Mouse (Mus musculus) gastrocnemius, adult 8-10 months (tissue): Measurements from ENCODE around the gene Gata3. TPM values are rescaled to one million over a fixed set of nuclear protein-coding genes. Genes with fewer than 3 reads are reported as not detected.

ENCODE experiments used
- DNase-seq, 2 experiments: peaks; one replicate each; pipeline ENCODE4 v3.0.0; 2022; ENCODE audit warnings: low spot score in 2 of 2
- total RNA-seq, 4 experiments: library from RNA; stranded (reverse); gene quantifications; 2 replicates each; pipeline ENCODE4 v1.2.4; 2022

The Gata3 gene
- total RNA-seq, 4 experiments from 2014 or later = 0.24 to 1.1 (median 0.40) TPM; not detected in 1

GRCm38 (mm10) chr2:9873757-9874156, 16.1 kb downstream of the Gata3 start:
- DNase-seq = no peak

DNA sequence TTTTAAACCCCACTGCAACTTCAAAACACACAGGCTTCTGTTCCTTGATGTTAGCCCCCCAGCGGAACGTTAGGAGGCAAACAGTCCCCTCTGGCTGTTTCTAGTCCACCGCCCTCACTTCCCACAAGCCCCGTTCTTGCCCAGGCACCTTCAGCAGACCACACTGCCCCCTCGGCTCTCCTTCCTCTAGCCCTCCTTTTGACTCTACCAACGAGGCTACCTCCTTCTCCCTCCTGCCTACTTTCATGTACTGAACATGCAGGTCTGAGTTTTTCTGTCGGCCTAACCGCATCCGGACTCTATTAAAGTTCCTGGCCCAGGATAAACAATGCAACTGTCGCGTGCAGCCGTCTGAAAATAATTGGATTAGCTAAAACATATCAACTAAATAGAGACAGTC, 17.2 kb downstream of the Gata3 start:
- no peak for DNase-seq

- no peak for DNase-seq
Measured at GRCm38 (mm10) chr2:9871798-9872197, 18.0 kb downstream of the Gata3 start.

- DNase-seq = no peak
Measured at GRCm38 (mm10) chr2:9871141-9871716, 18.6 kb downstream of the Gata3 start.

- no peak for DNase-seq
Measured at GRCm38 (mm10) chr2:9867092-9867825, 22.6 kb downstream of the Gata3 start.

DNA sequence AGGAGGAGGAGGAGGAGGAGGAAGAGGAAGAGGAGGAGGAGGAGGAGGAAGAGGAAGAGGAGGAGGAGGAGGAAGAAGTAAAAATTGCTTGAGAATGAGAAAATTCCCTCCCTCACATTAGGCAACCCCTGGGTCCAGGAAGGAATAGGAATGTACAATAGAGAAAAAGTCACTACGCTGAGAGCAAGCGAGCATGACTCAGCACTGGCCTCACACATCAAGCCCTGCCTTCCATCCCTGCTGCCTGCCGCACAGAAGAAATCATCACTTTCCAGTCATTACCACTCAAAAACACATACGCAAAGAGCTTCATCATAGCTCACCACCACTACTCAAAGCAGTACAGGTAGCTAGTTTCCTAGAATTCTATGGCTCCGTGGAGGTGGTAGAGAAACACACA, 29.1 kb downstream of the Gata3 start:
- no peak for DNase-seq

DNA sequence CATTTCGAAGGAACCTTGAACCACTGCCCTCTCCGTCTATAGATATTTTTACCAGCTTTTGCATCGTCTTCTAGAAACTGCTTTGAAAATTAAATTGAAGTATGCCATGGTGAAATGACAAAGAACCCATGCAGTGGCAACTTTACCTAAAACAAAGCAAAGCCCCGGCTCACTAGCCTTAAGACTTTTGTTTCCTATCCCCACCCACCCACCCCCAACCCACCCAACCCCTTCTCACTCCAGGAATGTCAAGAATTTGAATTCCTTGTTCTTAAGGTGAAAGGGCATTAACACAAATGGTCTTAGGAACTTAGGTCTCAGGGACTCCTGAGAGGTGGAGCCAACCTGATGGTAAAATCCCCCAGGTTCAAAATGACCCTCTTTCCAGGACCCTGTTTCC, 34.0 kb downstream of the Gata3 start:
- no peak for DNase-seq

DNA sequence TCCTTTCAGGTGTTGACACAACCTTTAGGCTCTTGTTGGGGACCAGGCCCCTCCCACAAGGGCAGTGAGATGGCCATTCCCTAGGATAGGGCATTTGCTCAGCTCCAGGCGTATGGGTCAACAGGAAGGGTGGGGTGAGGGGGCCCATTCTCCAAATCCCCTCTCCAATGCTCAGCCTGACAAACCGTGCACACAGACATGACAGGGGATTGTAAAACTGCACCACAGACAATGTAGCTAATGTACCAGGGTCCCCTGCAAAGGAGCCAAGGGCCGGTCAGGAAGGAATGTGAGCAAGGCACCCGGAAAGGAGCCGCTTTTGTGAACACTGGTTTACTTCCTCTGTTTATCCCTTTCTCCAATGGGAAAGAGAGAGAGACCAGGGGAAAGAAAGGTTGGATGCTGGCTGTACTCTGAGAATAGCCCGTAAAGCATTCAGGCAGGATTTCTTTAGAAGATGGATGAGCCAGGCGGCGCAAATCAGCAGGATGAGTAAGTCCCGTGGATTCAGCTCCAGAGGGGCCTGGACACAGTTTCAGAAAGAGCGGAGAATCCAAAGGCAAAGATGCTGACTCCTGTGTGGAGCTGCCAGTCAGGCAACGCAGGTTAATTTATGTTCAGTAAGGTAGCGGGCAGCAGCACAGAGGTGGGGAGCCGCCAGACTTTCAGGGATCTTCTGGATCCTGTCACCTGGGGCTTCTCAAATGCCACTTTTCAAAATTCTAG, 36.8 kb downstream of the Gata3 start:
- no peak for DNase-seq

- no peak for DNase-seq
Measured at GRCm38 (mm10) chr2:9835195-9835594, 54.6 kb downstream of the Gata3 start.

GRCm38 (mm10) chr2:9833712-9834111, 56.1 kb downstream of the Gata3 start:
- DNase-seq = no peak

DNA sequence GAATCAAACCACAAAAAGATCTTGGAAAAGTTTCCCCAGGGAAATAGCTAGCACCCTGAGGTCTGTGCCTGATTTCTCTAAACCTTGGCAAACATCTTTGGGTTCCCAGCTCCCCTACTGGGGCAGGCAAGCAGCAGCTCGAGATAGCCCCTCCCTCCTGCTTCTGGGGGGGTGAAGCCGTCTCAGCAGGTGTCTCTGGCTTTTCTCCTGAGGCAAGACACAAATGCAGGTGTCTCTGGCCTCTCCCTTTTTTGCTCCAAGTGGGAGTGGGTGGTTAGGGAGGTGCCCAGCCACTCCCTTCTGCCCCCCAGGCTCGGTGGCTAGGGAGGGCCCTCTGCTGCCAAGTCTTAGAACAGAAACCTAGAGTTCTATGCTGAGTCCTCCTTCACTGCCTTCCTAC, 62.2 kb downstream of the Gata3 start:
- DNase-seq = no peak

DNA sequence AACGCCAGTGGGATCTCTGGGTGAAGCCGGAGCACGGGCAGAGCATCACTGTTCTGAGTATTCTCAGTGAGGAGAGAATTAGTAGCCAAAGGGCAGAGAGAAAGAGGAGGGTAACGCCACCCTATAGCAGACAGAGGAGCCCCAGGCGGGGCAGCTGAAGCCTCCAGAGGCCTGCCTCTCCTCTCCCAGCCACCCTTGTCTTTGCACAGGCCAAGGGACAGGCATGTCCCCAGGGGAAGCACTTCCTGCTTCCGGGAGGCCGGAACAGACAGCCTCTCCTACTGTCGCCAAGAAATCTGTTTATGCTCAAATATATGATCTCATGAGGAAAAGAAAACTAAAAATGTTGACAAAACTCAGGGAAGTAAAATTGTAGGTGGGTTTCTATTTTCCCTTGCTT, 69.2 kb downstream of the Gata3 start:
- DNase-seq = no peak

- DNase-seq = no peak
Measured at GRCm38 (mm10) chr2:9818177-9818785, 71.6 kb downstream of the Gata3 start.

Other genes with a start within 250 kb of the Gata3 start
- not detected for gene 4930412O13Rik, start 8.8 kb downstream of the Gata3 start, total RNA-seq
- not detected for gene 9230102O04Rik, start 494 bp downstream of the Gata3 start, total RNA-seq
- 10 to 100 TPM in 2 of 4 experiments, 1 to 10 TPM in 2; 8.3 to 12.1 (median 10.0) TPM for gene Taf3, start 158.6 kb upstream of the Gata3 start, total RNA-seq
- 100 to 1,000 TPM; 674 to 779 (median 730) TPM for gene Atp5c1, start 190.5 kb upstream of the Gata3 start, total RNA-seq
- 1 to 10 TPM; 4.8 to 5.2 (median 4.9) TPM for gene Kin, start 190.6 kb upstream of the Gata3 start, total RNA-seq
- gene Itih2, start 241.4 kb upstream of the Gata3 start, total RNA-seq = under 1 TPM in 2 of 4 experiments, not detected in 2; 0.27 to 0.56 TPM